Mouse (Mus musculus) CD4-positive, CD25-positive, alpha-beta regulatory T cell, adult 2 months (primary cell): ENCODE measurements around the gene Wars2.
A peak's percentile ranks its signal among the peaks of the same experiment; 100 is the strongest.

Source experiments
- DNase-seq: peaks from one replicate; pipeline ENCODE4 v3.0.0-alpha.2; 2012; ENCODE audit warnings: low read depth, low spot score

Wars2 gene

GRCm38 (mm10) chr3:99140940-99141854, at the start of gene Wars2:
TSS of gene Wars2 (plus strand) at chr3:99141068.
- peak; percentile 97 for DNase-seq

GRCm38 (mm10) chr3:99096816-99097215, 44.1 kb upstream of the Wars2 start:
- DNase-seq: no peak

GRCm38 (mm10) chr3:99110353-99111213, 30.3 kb upstream of the Wars2 start:
- no peak for DNase-seq

GRCm38 (mm10) chr3:99111214-99111608, 29.7 kb upstream of the Wars2 start:
- no peak for DNase-seq

- DNase-seq: no peak
Observed at GRCm38 (mm10) chr3:99113266-99113837, 27.5 kb upstream of the Wars2 start.

GRCm38 (mm10) chr3:99120942-99121341, 19.9 kb upstream of the Wars2 start:
- DNase-seq: no peak

- DNase-seq: no peak
Observed at GRCm38 (mm10) chr3:99130521-99130920, 10.3 kb upstream of the Wars2 start.

- DNase-seq: no peak
Observed at GRCm38 (mm10) chr3:99131973-99132372, 8.9 kb upstream of the Wars2 start.

- no peak for DNase-seq
Observed at GRCm38 (mm10) chr3:99133913-99134312, 7.0 kb upstream of the Wars2 start.

- no peak for DNase-seq
Observed at GRCm38 (mm10) chr3:99147886-99148285, 7.0 kb downstream of the Wars2 start.

GRCm38 (mm10) chr3:99149035-99149434, 8.2 kb downstream of the Wars2 start:
- DNase-seq: no peak

GRCm38 (mm10) chr3:99156286-99156685, 15.4 kb downstream of the Wars2 start:
- no peak for DNase-seq

GRCm38 (mm10) chr3:99156987-99157386, 16.1 kb downstream of the Wars2 start:
- no peak for DNase-seq

- no peak for DNase-seq
Observed at GRCm38 (mm10) chr3:99157451-99158015, 16.7 kb downstream of the Wars2 start.

- DNase-seq: no peak
Observed at GRCm38 (mm10) chr3:99160016-99160415, 19.1 kb downstream of the Wars2 start.

- DNase-seq: no peak
Observed at GRCm38 (mm10) chr3:99162191-99162590, 21.3 kb downstream of the Wars2 start.

GRCm38 (mm10) chr3:99167734-99168133, 26.9 kb downstream of the Wars2 start:
- DNase-seq: no peak

- DNase-seq: no peak
Observed at GRCm38 (mm10) chr3:99173178-99173577, 32.3 kb downstream of the Wars2 start.

GRCm38 (mm10) chr3:99174658-99175304, 33.9 kb downstream of the Wars2 start:
- no peak for DNase-seq

GRCm38 (mm10) chr3:99183355-99184016, 42.6 kb downstream of the Wars2 start:
- DNase-seq: no peak

- DNase-seq: no peak
Observed at GRCm38 (mm10) chr3:99184373-99184772, 43.5 kb downstream of the Wars2 start.
